Mouse (Mus musculus): ENCODE results near the gene Ly75.

DNA sequence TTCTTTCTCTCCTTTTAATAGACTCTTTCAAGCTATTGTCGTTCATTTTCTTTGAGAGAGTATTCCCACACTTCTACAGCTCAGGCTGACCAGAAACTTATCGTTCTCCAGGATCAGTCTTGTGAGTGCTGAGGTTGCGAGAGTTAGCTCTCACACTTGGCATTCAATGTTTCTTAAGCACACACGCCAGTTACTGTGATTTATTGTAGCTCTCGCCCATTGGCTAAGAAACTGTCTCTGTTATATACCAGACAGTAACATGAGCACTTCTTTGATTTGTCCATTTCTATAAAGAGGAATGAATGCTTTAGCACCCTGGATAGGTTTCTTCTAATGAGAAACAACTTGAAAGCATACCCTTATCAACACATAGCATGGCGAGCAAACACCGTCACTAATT, 15.2 kb downstream of the Ly75 start:
- TF ChIP-seq CTCF (IDR thresholded peaks at IDR 0.05; ENCODE audit: low read depth, low read length) (no peak), POLR2A (IDR thresholded peaks at IDR 0.05; ENCODE audit: borderline replicate concordance, low read depth, low read length) (no peak)
